Mouse (Mus musculus) lung, adult 2 months (tissue): ENCODE results near the gene Gtf2e1.

Experiments used
- CTCF ChIP-seq: fragments of 200-500 bp; IDR thresholded peaks from 2 replicates; pipeline ENCODE4 v1.5.1; 2011; ENCODE audit warnings: mild to moderate bottlenecking, low read length, control low read depth; ENCODE audit not compliant: insufficient read depth
- POLR2A ChIP-seq: fragments of 200-500 bp; IDR thresholded peaks from 2 replicates; pipeline ENCODE4 v1.6.1; 2011; ENCODE audit warnings: low read depth, mild to moderate bottlenecking, control low read depth, low read length, borderline replicate concordance; ENCODE audit errors: extremely low read depth

- TF ChIP-seq POLR2A = no peak
- no peak for TF ChIP-seq CTCF
Observed at GRCm38 (mm10) chr16:37516376-37516993, 23.1 kb downstream of the Gtf2e1 start.
